ENCODE assay signal across 10 mouse cellular contexts in genomic region chr7:130726724-130727422, GRCm38 (mm10). TPM values are rescaled to one million over a fixed set of nuclear protein-coding genes. Genes with fewer than 3 reads are reported as not detected.
DNase-seq lines count a peak whose midpoint lies in the region; ATAC-seq and TF ChIP-seq lines count a peak whose summit lies in the region.
"Had no signal": no experiment of that assay in that cellular context is flagged by ENCODE, and none has a peak within 500 bp of the region (broad histone marks: within the 10 kb centered on the region; RNA-seq: fewer than 3 reads in every experiment).

No protein-coding gene starts in this region.

- ATAC-seq in embryonic facial prominence, embryonic 14.5 days (ENCODE audit: low read depth): no peak
- ATAC-seq in intestine, postnatal 0 days: peak; percentile 71

- no peak overlapping the region for H3K4me3 ChIP-seq in kidney, adult 2 months (ENCODE audit: insufficient read depth, low read depth, low read length)
- H3K4me3 ChIP-seq in embryonic facial prominence, embryonic 14.5 days (ENCODE audit: low read depth, low read length): no peak overlapping the region
- no peak overlapping the region for H3K4me3 ChIP-seq in intestine, postnatal 0 days (ENCODE audit: low read depth, low read length)
- H3K4me3 ChIP-seq: hindbrain, embryonic 15.5 days had no signal

- H3K4me2 ChIP-seq in embryonic facial prominence, embryonic 14.5 days (ENCODE audit: low read depth, low read length): no peak overlapping the region
- peak overlapping the region; percentile 48 for H3K4me2 ChIP-seq in intestine, postnatal 0 days (replicated peaks; ENCODE audit: low read depth)
- H3K4me2 ChIP-seq: hindbrain, embryonic 15.5 days had no signal

- H3K27me3 ChIP-seq in kidney, adult 2 months (replicated peaks; ENCODE audit: control insufficient read depth, insufficient read depth, low read length): no peaks in the 10 kb centered on the region
- H3K27me3 ChIP-seq in embryonic facial prominence, embryonic 14.5 days (replicated peaks; ENCODE audit: control insufficient read depth, insufficient read depth, low read length): no peaks in the 10 kb centered on the region
- no peaks in the 10 kb centered on the region for H3K27me3 ChIP-seq in intestine, postnatal 0 days (replicated peaks; ENCODE audit: control insufficient read depth, insufficient read depth, low read length)
- H3K27me3 ChIP-seq: hindbrain, embryonic 15.5 days had no signal

- no peak for TF ChIP-seq CTCF in kidney, adult 2 months (conservative IDR thresholded peaks at IDR 0.05; ENCODE audit: insufficient read depth, insufficient read length, low read depth, low read length)
- no peak for TF ChIP-seq CTCF in intestine, postnatal 0 days (IDR thresholded peaks at IDR 0.05; ENCODE audit: low read depth)

- no peak overlapping the region for H3K9ac ChIP-seq in embryonic facial prominence, embryonic 14.5 days (ENCODE audit: low read depth, low read length)
- H3K9ac ChIP-seq in intestine, postnatal 0 days (ENCODE audit: low read depth, low read length): 0 out of 2 replicates have a peak overlapping the region, but pooled peaks have one; percentile 22
- H3K9ac ChIP-seq: hindbrain, embryonic 15.5 days had no signal

- H3K9me3 ChIP-seq in embryonic facial prominence, embryonic 14.5 days (ENCODE audit: control insufficient read depth, low read length): no peaks in the 10 kb centered on the region
- H3K9me3 ChIP-seq in intestine, postnatal 0 days (ENCODE audit: control insufficient read depth): no peaks in the 10 kb centered on the region
- H3K9me3 ChIP-seq: hindbrain, embryonic 15.5 days had no signal

- H3K27ac ChIP-seq in kidney, adult 2 months (ENCODE audit: insufficient read depth, low read depth, low read length): no peak overlapping the region
- H3K27ac ChIP-seq in embryonic facial prominence, embryonic 14.5 days (replicated peaks; ENCODE audit: low read depth, low read length): 0 out of 2 replicates have a peak overlapping the region, but pooled peaks have one; percentile 8
- H3K27ac ChIP-seq in intestine, postnatal 0 days (ENCODE audit: low read depth, low read length): peak overlapping the region; percentile 64
- H3K27ac ChIP-seq: hindbrain, embryonic 15.5 days had no signal

- 50% methylated on average over 8 of the region's 8 CpGs for WGBS in kidney, adult 2 months
- WGBS in embryonic facial prominence, embryonic 14.5 days: 54% methylated on average over 8 of the region's 8 CpGs
- WGBS in intestine, postnatal 0 days: 25% methylated on average over 8 of the region's 8 CpGs

- H3K36me3 ChIP-seq in kidney, adult 2 months (ENCODE audit: control insufficient read depth, insufficient read depth, low read length): no peaks in the 10 kb centered on the region
- peaks cover 42% of the 10 kb centered on the region for H3K36me3 ChIP-seq in embryonic facial prominence, embryonic 14.5 days (ENCODE audit: control insufficient read depth, insufficient read depth, low read length)
- H3K36me3 ChIP-seq in intestine, postnatal 0 days (ENCODE audit: control insufficient read depth, insufficient read depth): peaks cover 35% of the 10 kb centered on the region

- no peak for TF ChIP-seq POLR2A in kidney, adult 2 months (IDR thresholded peaks at IDR 0.05; ENCODE audit: low read depth, low read length)

- no peaks in the 10 kb centered on the region for H3K4me1 ChIP-seq in kidney, adult 2 months (ENCODE audit: control insufficient read depth, insufficient read depth, low read length)
- H3K4me1 ChIP-seq in embryonic facial prominence, embryonic 14.5 days (ENCODE audit: control insufficient read depth, insufficient read depth, low read length): no peaks in the 10 kb centered on the region
- H3K4me1 ChIP-seq in intestine, postnatal 0 days (replicated peaks; ENCODE audit: control insufficient read depth, insufficient read depth, low read length): peaks cover 11% of the 10 kb centered on the region; the same call in 1 of the 2 replicates

- DNase-seq in kidney, postnatal 10 days: peak; percentile 41
- DNase-seq in kidney, adult 2 months: no peak
- DNase-seq in CD4-positive, CD25-positive, alpha-beta regulatory T cell, adult 2 months (ENCODE audit: low read depth, low spot score): peak; percentile 53
- DNase-seq in embryonic facial prominence, embryonic 14.5 days (ENCODE audit: low spot score): no peak
- no peak for DNase-seq in layer of hippocampus, adult 9-11 months
- DNase-seq in T-cell, adult 2 months (ENCODE audit: low spot score): no peak
- DNase-seq in layer of hippocampus, postnatal 14 days (ENCODE audit: low spot score in 2 of 2): no peak

RNA-seq across cellular contexts. Expression of gene Btbd16, which starts 47.0 kb away (rescaled TPM):
- 0.06 and 0.12 TPM in 2 replicates for polyA plus RNA-seq in kidney, adult 2 months (2012; rRNA removed)
- not detected in 2 replicates for polyA plus RNA-seq in embryonic facial prominence, embryonic 14.5 days (2014; fragmentation: Nextera tagmentation; extraction: Ambion mirVana)
- not detected in 2 replicates for polyA plus RNA-seq in intestine, postnatal 0 days (2015; fragmentation: Nextera tagmentation; extraction: Ambion mirVana)
- under 1 TPM; 0.37 to 0.60 TPM for total RNA-seq in layer of hippocampus, postnatal 14 days (2021)
- polyA plus RNA-seq: hindbrain, embryonic 15.5 days; neural tube, embryonic 11.5 days had no signal

Comparison
In these comparisons a context has a peak if more than half of its experiments do, and no peak if none do; other contexts are left out.
1. DNase-seq: peak in kidney, postnatal 10 days (single experiment) and CD4-positive, CD25-positive, alpha-beta regulatory T cell, adult 2 months (single experiment); none in kidney, adult 2 months (single experiment), embryonic facial prominence, embryonic 14.5 days (single experiment), layer of hippocampus, adult 9-11 months (single experiment), T-cell, adult 2 months (single experiment) and layer of hippocampus, postnatal 14 days (0 of 2).